Mouse (Mus musculus) layer of hippocampus, adult 2 months (tissue): ENCODE results near the gene Nupr1. TPM values are rescaled to one million over a fixed set of nuclear protein-coding genes. Genes with fewer than 3 reads are reported as not detected.

Experiments
- DNase-seq, 2 experiments: peaks; one replicate each; pipeline ENCODE4 v3.0.0; 2022; ENCODE audit warnings: low spot score in 2 of 2
- H3K27ac ChIP-seq: fragments of 200-600 bp; 2 replicates; pipeline ENCODE4 v1.8.1; 2022
- H3K4me3 ChIP-seq: fragments of 200-600 bp; 2 replicates; pipeline ENCODE4 v1.8.1; 2022; ENCODE audit warnings: mild to moderate bottlenecking
- CTCF ChIP-seq: fragments of 200-600 bp; conservative IDR thresholded peaks from 2 replicates; pipeline ENCODE4 v1.8.1; 2022; ENCODE audit warnings: antibody characterized with exemption, mild to moderate bottlenecking, moderate library complexity
- microRNA-seq, 2 experiments: library from miRNA; unstranded; fragments of <30 nt; microRNA quantifications; one replicate each; pipeline ENCODE4 v1.2.0; 2021
- total RNA-seq, 2 experiments: library from RNA; stranded (reverse); gene quantifications; 2 replicates each; pipeline ENCODE4 v1.2.3; 2021

Nupr1 gene
- total RNA-seq, 2 experiments from 2014 or later, result 10.3 to 12.2 TPM

- Histone ChIP-seq H3K4me3 (peak overlapping the region; percentile 86), H3K27ac (peak overlapping the region; percentile 97)
- no peak for DNase-seq
- no peak; the same call in 1 of the 2 replicates for TF ChIP-seq CTCF
Observed at GRCm38 (mm10) chr7:126582759-126583158, 47.9 kb downstream of the Nupr1 start.

DNA sequence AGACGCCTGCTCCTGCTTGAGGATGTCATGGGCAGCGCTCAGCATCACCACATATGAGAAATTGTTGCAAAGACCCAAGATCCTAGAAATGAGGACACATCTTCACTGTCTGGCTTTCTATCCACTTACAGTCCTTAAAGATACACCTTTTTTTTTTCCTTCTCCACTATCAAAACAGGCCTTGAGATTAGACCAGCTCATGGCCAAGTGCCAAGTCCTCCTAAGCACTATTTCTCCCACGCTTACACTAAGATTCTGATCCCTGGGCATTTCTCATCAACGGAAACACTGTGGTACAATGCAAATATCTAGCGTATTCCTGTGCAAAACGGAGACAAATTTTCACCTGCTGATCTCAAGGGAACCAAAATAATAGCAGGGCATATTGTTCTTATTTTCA is 49.0 kb downstream of the Nupr1 start:
- no peak overlapping the region for H3K27ac ChIP-seq
- no peak overlapping the region for H3K4me3 ChIP-seq
- no peak for DNase-seq
- no peak for TF ChIP-seq CTCF

DNA sequence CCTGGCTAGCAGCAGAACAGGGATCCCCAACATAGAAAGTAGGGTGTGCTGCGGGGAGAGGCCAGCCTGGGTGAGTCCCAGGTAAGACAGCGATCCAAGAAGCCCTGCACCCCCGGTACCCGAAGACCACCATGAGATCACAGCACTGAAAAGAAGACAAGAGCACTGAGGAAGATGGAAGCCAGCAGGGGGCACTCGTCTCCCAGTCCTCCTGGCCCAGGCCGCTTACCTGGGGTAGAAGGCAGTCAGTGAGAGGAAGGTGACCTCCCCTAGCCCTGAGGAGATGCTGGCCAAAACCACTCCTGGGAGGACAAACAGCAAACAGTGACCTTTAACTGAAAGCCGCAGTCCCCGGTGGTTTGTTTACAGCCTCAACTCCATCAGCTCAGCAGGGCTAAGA is 51.5 kb downstream of the Nupr1 start:
- H3K4me3 ChIP-seq, result no peak overlapping the region
- DNase-seq, result peak in 1 of 2 experiments; percentile 39
- peak; percentile 80 for TF ChIP-seq CTCF
- no peak overlapping the region for H3K27ac ChIP-seq

GRCm38 (mm10) chr7:126576946-126577345 is 53.7 kb downstream of the Nupr1 start:
- DNase-seq, result no peak

More at GRCm38 (mm10) chr7:126576946-126577345, 53.7 kb downstream of the Nupr1 start:
- no peak overlapping the region for H3K27ac ChIP-seq
- TF ChIP-seq CTCF, result peak; percentile 74
- no peak overlapping the region for H3K4me3 ChIP-seq

Small RNA genes within 50 kb of the gene (microRNA-seq; reads per million reads assigned to microRNA genes)
- gene Mir7059, result 4.4 to 6.1 reads per million in 2 experiments

Other genes starting within 250 kb of the Nupr1 start
- 1 to 10 TPM; 7.0 to 7.6 TPM for gene Nfatc2ip, start 234.1 kb downstream of the Nupr1 start, total RNA-seq
- not detected for gene Cd19, start 216.0 kb downstream of the Nupr1 start, total RNA-seq
- 10 to 100 TPM; 13.5 to 14.7 TPM for gene Rabep2, start 202.1 kb downstream of the Nupr1 start, total RNA-seq
- gene Atp2a1, start 167.8 kb downstream of the Nupr1 start, total RNA-seq, result under 1 TPM; 0.81 to 0.84 TPM
- 10 to 100 TPM; 69.1 to 70.1 TPM for gene Sh2b1, start 155.4 kb downstream of the Nupr1 start, total RNA-seq
- 10 to 100 TPM; 81.9 to 86.7 TPM for gene Tufm, start 143.5 kb downstream of the Nupr1 start, total RNA-seq
- 100 to 1,000 TPM; 132 to 133 TPM for gene Atxn2l, start 127.4 kb downstream of the Nupr1 start, total RNA-seq
- gene Eif3c, start 64.5 kb downstream of the Nupr1 start, total RNA-seq, result 100 to 1,000 TPM; 174 to 190 TPM
- under 1 TPM; 0.37 to 0.44 TPM for gene Apobr, start 45.9 kb downstream of the Nupr1 start, total RNA-seq
- 10 to 100 TPM; 28.4 to 36.4 TPM for gene Cln3, start 45.0 kb downstream of the Nupr1 start, total RNA-seq
- gene Il27, start 35.9 kb downstream of the Nupr1 start, total RNA-seq, result not detected
- gene Sgf29, start 18.4 kb upstream of the Nupr1 start, total RNA-seq, result 10 to 100 TPM; 27.8 to 28.4 TPM
- gene Sult1a1, start 45.6 kb upstream of the Nupr1 start, total RNA-seq, result 1 to 10 TPM; 9.1 to 9.4 TPM
- 100 to 1,000 TPM; 103 to 112 TPM for gene Bola2, start 64.5 kb upstream of the Nupr1 start, total RNA-seq
- gene Slx1b, start 64.9 kb upstream of the Nupr1 start, total RNA-seq, result 10 to 100 TPM; 18.9 to 22.3 TPM
- gene Coro1a, start 76.9 kb upstream of the Nupr1 start, total RNA-seq, result 100 to 1,000 TPM; 130 to 135 TPM
- 100 to 1,000 TPM; 170 to 175 TPM for gene Mapk3, start 128.7 kb upstream of the Nupr1 start, total RNA-seq
- 1 to 10 TPM; 3.1 to 7.0 TPM for gene Gdpd3, start 135.5 kb upstream of the Nupr1 start, total RNA-seq
- 100 to 1,000 TPM; 283 to 289 TPM for gene Ypel3, start 146.1 kb upstream of the Nupr1 start, total RNA-seq
- 1 to 10 TPM in 1 of 2 experiments, under 1 TPM in 1; 0.54 to 1.0 TPM for gene Tbx6, start 150.6 kb upstream of the Nupr1 start, total RNA-seq
- 10 to 100 TPM; 50.2 to 54.9 TPM for gene Ppp4c, start 161.6 kb upstream of the Nupr1 start, total RNA-seq
- gene Fam57b, start 166.8 kb upstream of the Nupr1 start, total RNA-seq, result 10 to 100 TPM; 73.8 to 74.7 TPM
- not detected for gene 4930451I11Rik, start 200.8 kb upstream of the Nupr1 start, total RNA-seq
- gene Doc2a, start 216.6 kb upstream of the Nupr1 start, total RNA-seq, result 10 to 100 TPM; 19.2 to 20.5 TPM
- 10 to 100 TPM; 32.2 to 38.5 TPM for gene Hirip3, start 231.1 kb upstream of the Nupr1 start, total RNA-seq
- gene Ino80e, start 231.5 kb upstream of the Nupr1 start, total RNA-seq, result 10 to 100 TPM; 49.2 to 49.4 TPM